Mouse (Mus musculus): ENCODE measurements around the gene C330007P06Rik. TPM values are rescaled to one million over a fixed set of nuclear protein-coding genes. Genes with fewer than 3 reads are reported as not detected.

The C330007P06Rik gene
- polyA plus RNA-seq, 1 experiment: 8.4 TPM

- Histone ChIP-seq H3K36me3 (ENCODE audit: control insufficient read depth, insufficient read depth, low read length) (no peaks in the 10 kb centered on the region), H3K4me3 (ENCODE audit: extremely low read depth, insufficient read depth, insufficient read length) (no peak overlapping the region), H3K27me3 (ENCODE audit: control insufficient read depth, insufficient read depth, low read length) (no peaks in the 10 kb centered on the region), H3K4me1 (ENCODE audit: control insufficient read depth, insufficient read depth, insufficient read length) (no peaks in the 10 kb centered on the region), H3K27ac (ENCODE audit: insufficient read depth, low read length) (no peak overlapping the region)
- TF ChIP-seq CTCF (IDR thresholded peaks at IDR 0.05; ENCODE audit: extremely low read depth, insufficient read depth, insufficient read length, insufficient replicate concordance): no peak
- no peak for TF ChIP-seq POLR2A (IDR thresholded peaks at IDR 0.05; ENCODE audit: low read depth, low read length)
- WGBS: 83% methylated on average over 8 of the region's 8 CpGs
- no peak for DNase-seq (ENCODE audit: low read depth in 1 of 2, low spot score in 2 of 2)
These were observed 59.6 kb downstream of the C330007P06Rik start for GRCm38 (mm10) chrX:36814161-36814836.

- H3K4me3 ChIP-seq (ENCODE audit: extremely low read depth, insufficient read depth, insufficient read length): no peak overlapping the region
- no peaks in the 10 kb centered on the region for H3K4me1 ChIP-seq (ENCODE audit: control insufficient read depth, insufficient read depth, insufficient read length)
- H3K27me3 ChIP-seq (ENCODE audit: control insufficient read depth, insufficient read depth, low read length): no peaks in the 10 kb centered on the region
- TF ChIP-seq POLR2A (IDR thresholded peaks at IDR 0.05; ENCODE audit: low read depth, low read length): no peak
- no peak; the same call in 1 of the 2 replicates for TF ChIP-seq CTCF (IDR thresholded peaks at IDR 0.05; ENCODE audit: extremely low read depth, insufficient read depth, insufficient read length, insufficient replicate concordance)
- 41% methylated on average over 5 of the region's 5 CpGs for WGBS
- no peak overlapping the region for H3K27ac ChIP-seq (ENCODE audit: insufficient read depth, low read length)
- DNase-seq (ENCODE audit: low read depth in 1 of 2, low spot score in 2 of 2): no peak
- H3K36me3 ChIP-seq (ENCODE audit: control insufficient read depth, insufficient read depth, low read length): no peaks in the 10 kb centered on the region
These were observed 62.5 kb downstream of the C330007P06Rik start for GRCm38 (mm10) chrX:36811377-36811776.

GRCm38 (mm10) chrX:36808318-36808683 lies 65.6 kb downstream of the C330007P06Rik start:
- no peak for TF ChIP-seq POLR2A (IDR thresholded peaks at IDR 0.05; ENCODE audit: low read depth, low read length)
- no peak for TF ChIP-seq CTCF (IDR thresholded peaks at IDR 0.05; ENCODE audit: extremely low read depth, insufficient read depth, insufficient read length, insufficient replicate concordance)
- Histone ChIP-seq H3K27ac (ENCODE audit: insufficient read depth, low read length) (peak overlapping the region; percentile 96; the same call in 1 of the 2 replicates), H3K27me3 (ENCODE audit: control insufficient read depth, insufficient read depth, low read length) (no peaks in the 10 kb centered on the region), H3K4me1 (ENCODE audit: control insufficient read depth, insufficient read depth, insufficient read length) (no peaks in the 10 kb centered on the region), H3K4me3 (ENCODE audit: extremely low read depth, insufficient read depth, insufficient read length) (no peak overlapping the region; the same call in 1 of the 2 replicates), H3K36me3 (ENCODE audit: control insufficient read depth, insufficient read depth, low read length) (no peaks in the 10 kb centered on the region)
- WGBS: 65% methylated on average over 6 of the region's 6 CpGs
- no peak for DNase-seq (ENCODE audit: low read depth in 1 of 2, low spot score in 2 of 2)

- 23% methylated on average over 45 of the region's 45 CpGs for WGBS
- H3K4me1 ChIP-seq (ENCODE audit: control insufficient read depth, insufficient read depth, insufficient read length): peaks cover 3% of the 10 kb centered on the region
- DNase-seq (ENCODE audit: low read depth in 1 of 2, low spot score in 2 of 2): peak; percentile 73 to 81
- H3K4me3 ChIP-seq (ENCODE audit: extremely low read depth, insufficient read depth, insufficient read length): peak overlapping the region; percentile 69
- no peaks in the 10 kb centered on the region for H3K36me3 ChIP-seq (ENCODE audit: control insufficient read depth, insufficient read depth, low read length)
- TF ChIP-seq CTCF (IDR thresholded peaks at IDR 0.05; ENCODE audit: extremely low read depth, insufficient read depth, insufficient read length, insufficient replicate concordance): peak; percentile 52; the same call in 1 of the 2 replicates
- TF ChIP-seq POLR2A (IDR thresholded peaks at IDR 0.05; ENCODE audit: low read depth, low read length): peak; percentile 58
- no peaks in the 10 kb centered on the region for H3K27me3 ChIP-seq (ENCODE audit: control insufficient read depth, insufficient read depth, low read length)
- peak overlapping the region; percentile 96 for H3K27ac ChIP-seq (ENCODE audit: insufficient read depth, low read length)
These were observed 66.3 kb downstream of the C330007P06Rik start for GRCm38 (mm10) chrX:36807360-36808317.

- 79% methylated on average over 5 of the region's 5 CpGs for WGBS
- peaks cover 3% of the 10 kb centered on the region for H3K4me1 ChIP-seq (ENCODE audit: control insufficient read depth, insufficient read depth, insufficient read length)
- DNase-seq (ENCODE audit: low read depth in 1 of 2, low spot score in 2 of 2): no peak
- H3K4me3 ChIP-seq (ENCODE audit: extremely low read depth, insufficient read depth, insufficient read length): no peak overlapping the region
- H3K36me3 ChIP-seq (ENCODE audit: control insufficient read depth, insufficient read depth, low read length): no peaks in the 10 kb centered on the region
- H3K27ac ChIP-seq (ENCODE audit: insufficient read depth, low read length): no peak overlapping the region
- H3K27me3 ChIP-seq (ENCODE audit: control insufficient read depth, insufficient read depth, low read length): no peaks in the 10 kb centered on the region
- no peak for TF ChIP-seq POLR2A (IDR thresholded peaks at IDR 0.05; ENCODE audit: low read depth, low read length)
- TF ChIP-seq CTCF (IDR thresholded peaks at IDR 0.05; ENCODE audit: extremely low read depth, insufficient read depth, insufficient read length, insufficient replicate concordance): no peak
These were observed 68.3 kb downstream of the C330007P06Rik start for GRCm38 (mm10) chrX:36805466-36806235.

GRCm38 (mm10) chrX:36804196-36804595 lies 69.7 kb downstream of the C330007P06Rik start:
- no peak for TF ChIP-seq CTCF (IDR thresholded peaks at IDR 0.05; ENCODE audit: extremely low read depth, insufficient read depth, insufficient read length, insufficient replicate concordance)
- TF ChIP-seq POLR2A (IDR thresholded peaks at IDR 0.05; ENCODE audit: low read depth, low read length): no peak
- Histone ChIP-seq H3K4me1 (ENCODE audit: control insufficient read depth, insufficient read depth, insufficient read length) (peaks cover 3% of the 10 kb centered on the region), H3K4me3 (ENCODE audit: extremely low read depth, insufficient read depth, insufficient read length) (no peak overlapping the region), H3K27me3 (ENCODE audit: control insufficient read depth, insufficient read depth, low read length) (no peaks in the 10 kb centered on the region), H3K36me3 (ENCODE audit: control insufficient read depth, insufficient read depth, low read length) (no peaks in the 10 kb centered on the region), H3K27ac (ENCODE audit: insufficient read depth, low read length) (no peak overlapping the region; the same call in 1 of the 2 replicates)
- 67% methylated on average over 5 of the region's 5 CpGs for WGBS
- DNase-seq (ENCODE audit: low read depth in 1 of 2, low spot score in 2 of 2): no peak

Measured in spleen, adult 2 months (tissue).